Mouse (Mus musculus): Measurements from ENCODE around the gene Skap1.

Gene Skap1

DNA sequence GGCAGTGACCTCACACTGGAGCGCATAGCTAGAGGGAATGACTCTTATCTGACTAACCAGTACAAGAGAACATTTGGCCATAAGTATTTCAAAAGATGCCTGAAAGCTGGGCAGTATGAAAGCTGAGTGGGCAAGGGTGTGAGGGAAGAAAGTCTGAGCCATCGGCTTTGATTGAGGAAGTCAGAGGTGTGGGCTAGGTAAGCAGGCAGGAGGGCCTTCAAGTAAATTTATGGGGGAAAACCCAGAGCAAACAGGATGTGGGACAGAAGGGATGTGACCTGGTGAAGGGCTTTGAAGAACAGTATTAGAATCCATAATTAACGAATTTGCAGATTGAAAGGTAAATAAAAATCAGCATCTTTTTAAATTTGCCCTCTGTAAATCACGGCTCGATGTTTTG, 95.8 kb downstream of the Skap1 start:
- no peak for DNase-seq (ENCODE audit: low spot score)

DNA sequence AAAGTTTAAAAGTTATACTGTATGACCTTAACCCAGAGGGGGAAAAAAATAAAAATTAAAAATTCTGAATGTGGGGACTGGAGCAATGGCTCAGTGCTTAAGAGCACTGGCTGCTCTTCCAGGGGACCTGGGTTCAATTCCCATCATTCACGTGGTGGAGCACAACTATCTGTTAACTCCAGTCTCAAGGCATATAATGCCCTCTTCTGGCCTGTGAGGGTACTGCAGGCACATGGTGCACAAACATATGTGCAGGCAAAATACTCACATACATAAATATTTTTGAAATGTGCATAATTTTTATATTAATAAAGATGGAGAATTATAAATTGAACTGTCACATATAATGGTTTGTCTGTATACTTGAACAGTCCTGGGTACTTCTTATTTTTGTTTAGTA, 99.7 kb downstream of the Skap1 start:
- DNase-seq (ENCODE audit: low spot score) = no peak

DNA sequence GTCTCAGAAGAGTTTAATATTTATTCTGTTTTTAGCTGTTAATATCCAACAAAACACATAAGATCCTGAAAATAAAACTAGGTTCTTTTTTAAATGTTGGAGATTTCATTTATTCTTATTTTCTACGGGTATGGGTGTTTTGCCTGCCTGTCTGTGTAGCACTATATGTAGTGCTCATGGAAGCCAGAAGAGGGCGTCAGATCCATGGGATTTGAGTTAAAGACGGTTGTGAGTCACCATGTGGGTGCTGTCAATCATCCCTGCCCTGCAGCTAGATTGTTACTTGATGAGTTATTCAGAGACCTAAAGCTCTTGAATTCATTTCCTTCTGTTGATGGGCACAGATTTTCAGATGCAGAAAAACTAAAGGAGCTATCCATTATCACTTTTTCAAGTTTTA, 108.1 kb downstream of the Skap1 start:
- DNase-seq (ENCODE audit: low spot score) = no peak

DNA sequence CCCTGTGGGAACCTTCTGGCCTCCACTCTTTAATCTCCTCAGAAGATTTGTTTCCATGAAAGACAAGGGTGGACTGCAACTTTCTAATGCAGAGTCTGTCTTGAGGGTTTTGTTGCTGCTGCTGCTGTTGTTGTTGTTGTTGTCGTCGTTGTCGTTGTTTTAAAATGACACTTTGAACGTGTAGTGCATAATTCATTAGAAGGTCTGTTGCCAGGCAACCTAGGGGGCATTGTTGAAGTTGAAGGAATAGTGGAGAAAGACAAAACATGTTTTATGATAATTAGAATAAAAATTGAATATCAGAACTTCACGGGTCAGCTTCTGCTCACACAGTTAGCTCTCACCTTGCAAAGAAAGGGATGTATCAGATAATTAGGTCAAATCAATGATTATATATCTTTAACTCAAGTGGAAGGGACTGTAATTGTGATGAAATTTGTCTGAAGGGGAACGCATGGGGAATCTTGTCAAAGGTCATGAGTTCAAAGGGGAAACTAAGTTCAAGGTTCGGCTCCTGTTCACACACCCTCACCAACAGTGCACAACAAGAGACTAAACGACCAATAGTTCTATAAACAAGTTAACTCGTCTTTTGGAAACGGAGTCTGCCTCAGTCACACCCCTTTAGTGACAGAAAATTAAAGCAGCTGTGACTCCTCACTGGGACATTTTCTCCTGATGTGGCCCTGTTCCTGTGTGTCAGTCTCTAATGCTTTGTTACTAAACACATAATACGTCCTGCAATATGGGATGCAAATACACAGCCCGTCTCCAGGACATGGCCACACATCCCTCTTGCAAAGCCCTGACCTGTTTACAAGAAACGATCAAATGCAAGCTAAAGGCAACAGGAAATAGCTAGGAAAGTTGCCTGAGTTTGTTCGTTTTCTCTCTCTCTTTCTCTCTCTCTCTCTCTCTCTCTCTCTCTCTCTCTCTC, 112.4 kb downstream of the Skap1 start:
- DNase-seq (ENCODE audit: low spot score) = no peak

DNA sequence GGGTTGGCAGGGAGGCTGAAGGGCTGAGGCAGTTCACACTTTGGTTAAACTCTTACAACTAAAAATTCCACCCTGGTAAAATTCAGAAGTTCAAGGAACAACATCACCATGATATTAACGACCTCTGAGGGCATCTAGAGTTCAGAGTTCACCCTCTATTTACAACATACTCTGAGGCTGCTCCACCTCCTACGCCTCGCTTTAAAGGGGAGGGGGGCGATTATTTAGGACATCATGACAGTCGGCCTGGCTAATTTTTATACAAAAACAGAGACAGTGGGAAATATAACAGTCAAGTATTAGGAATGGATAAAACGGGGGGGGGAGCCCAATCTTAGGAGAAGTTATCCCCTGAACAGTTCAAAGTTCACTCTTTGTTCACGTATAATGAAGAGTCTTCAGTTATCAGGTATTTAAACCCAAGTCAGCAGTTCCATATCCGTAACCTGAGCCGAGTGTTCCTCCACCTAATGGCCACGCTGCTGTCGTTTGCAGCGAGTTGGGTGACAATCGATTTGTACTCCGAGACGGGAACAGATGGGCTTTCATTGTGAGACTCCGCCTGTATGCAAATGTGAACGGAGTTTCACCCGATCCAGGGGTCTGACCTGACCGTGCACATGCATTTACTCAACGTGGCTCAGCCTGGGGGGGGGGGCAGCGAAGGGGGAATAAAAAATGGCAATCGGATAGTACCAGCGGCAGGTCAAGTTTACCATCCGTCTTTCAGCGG, 114.3 kb downstream of the Skap1 start:
- no peak for DNase-seq (ENCODE audit: low spot score)

DNA sequence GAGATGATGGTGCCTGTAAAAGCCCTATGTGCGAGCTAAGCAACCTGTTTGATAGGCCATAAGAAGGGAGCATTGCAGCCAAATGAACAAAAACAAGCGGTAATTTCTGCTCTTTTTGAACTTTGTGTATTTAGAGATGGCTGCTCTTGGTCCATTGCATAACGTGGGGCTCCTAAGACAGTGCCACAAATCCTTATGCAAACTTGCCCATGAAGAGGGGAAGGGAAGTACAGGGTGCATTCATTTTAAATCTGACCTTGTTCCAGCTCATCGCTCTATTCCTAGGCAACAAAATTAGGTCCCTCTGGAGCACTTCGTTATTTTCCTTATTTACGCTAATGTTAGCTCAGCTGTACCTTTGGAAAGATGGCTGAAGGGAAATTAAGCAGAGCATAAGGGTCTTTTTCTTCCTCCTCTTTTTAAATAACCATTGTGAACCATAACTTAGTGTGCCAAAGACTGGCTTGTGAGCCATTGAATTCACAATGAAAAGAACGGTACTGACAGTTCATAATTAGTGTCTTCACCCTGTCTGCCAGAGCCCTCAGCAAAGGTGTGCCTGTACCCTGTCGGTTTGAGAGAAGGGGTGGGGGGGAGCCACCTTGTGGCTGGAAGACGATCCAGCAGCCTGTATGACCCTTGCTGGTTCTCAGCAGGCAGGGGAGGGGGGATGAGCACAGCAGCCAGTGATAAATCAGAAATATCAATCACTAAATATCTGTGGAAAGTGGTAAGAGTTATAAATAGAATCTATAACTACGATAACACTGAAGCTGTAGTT, 117.4 kb downstream of the Skap1 start:
- no peak for DNase-seq (ENCODE audit: low spot score)

DNA sequence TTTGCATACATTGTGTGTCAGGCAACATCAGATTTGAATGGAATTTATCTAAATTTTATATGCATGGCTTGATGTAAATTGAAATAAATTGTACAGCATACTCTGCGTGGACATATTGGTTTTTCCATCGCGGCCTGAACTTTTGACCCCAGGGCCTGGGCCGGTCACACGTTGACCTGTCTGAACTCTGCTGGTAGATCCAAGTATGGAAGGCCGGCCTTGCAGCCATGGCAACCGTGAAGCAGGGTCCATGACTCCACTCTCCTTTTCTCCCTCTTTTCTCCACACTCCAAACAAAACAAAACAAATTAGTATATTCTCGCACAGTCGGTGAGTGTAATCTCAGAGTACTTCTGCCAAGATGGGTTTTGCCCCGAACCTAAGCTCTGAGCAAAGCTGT, 118.2 kb downstream of the Skap1 start:
- DNase-seq (ENCODE audit: low spot score) = no peak

DNA sequence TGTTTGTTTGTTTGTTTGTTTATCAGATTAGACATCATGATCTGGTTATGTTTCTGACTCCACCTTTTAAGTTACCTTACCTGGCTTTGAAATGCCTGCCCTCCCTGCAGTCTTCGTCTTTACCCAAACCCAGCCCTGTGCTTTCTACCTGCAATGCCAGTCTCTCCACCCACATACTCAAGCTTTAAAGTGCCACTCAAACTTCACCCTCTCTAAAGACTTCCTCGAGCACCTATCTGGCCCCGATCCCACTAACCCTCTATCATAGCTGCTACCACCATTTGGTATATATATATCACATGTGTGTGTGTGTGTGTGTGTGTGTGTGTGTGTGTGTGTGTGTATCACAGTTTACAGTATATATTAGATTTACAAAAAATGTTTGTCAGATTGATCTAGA, 125.4 kb downstream of the Skap1 start:
- peak; percentile 48 for DNase-seq (ENCODE audit: low spot score)

DNA sequence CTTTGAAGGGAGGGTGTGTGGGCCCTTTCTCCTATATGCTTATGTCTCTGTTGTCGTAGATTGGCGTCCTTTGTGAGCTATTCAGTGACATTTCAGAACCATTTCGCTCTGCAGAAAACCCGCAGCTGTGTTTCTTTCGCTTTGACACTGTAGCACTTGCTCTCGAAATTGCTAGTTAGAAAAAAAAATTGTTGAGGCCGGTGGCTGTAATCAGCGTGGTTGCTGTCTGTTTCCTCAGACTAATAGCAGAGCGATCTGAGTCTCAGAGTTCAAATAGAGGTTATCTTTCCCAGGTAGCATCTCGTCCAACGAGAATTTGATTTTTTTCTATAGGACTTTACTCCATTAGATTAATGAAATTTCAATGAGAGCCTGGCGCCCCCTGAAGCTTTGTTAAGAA, 131.5 kb downstream of the Skap1 start:
- no peak for DNase-seq (ENCODE audit: low spot score)

DNA sequence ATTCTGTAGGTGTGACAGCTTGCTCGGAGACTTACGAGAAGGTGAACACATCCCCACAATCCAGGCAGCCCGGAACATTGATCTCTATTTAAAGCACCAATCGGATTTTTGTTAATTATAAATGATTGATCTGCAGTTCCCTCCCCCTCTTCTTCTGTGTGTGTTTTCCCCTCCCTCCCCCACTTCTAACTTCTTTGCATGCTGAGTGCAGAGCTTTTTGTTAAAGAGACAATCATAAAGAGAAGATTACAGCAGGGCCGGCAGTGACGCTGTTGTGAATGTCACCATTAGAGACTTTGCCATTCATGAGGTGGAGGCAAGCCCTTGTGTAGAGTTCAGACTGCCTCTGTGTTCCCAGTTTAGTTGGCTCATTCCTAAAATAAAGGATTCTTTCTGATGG, 131.9 kb downstream of the Skap1 start:
- DNase-seq (ENCODE audit: low spot score) = no peak

DNA sequence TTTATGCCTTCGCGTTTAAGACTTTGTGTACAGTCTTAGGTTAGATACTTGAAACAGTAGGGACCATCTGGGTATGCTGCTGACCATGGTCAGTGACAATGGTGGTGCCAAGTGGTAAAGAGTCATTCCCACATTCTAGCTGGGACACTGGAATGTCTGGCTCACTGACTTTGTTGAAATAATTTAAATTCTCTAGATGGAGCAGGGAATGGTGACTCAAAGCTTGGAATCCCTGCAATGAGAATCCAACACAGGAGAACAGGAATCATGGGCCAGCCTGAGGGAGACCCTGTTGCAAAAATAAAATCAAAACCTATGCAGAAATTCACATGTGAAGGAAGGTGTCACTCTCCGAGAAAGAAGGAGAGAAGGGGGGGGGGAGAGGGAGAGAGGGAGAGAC, 138.4 kb downstream of the Skap1 start:
- no peak for DNase-seq (ENCODE audit: low spot score)

DNA sequence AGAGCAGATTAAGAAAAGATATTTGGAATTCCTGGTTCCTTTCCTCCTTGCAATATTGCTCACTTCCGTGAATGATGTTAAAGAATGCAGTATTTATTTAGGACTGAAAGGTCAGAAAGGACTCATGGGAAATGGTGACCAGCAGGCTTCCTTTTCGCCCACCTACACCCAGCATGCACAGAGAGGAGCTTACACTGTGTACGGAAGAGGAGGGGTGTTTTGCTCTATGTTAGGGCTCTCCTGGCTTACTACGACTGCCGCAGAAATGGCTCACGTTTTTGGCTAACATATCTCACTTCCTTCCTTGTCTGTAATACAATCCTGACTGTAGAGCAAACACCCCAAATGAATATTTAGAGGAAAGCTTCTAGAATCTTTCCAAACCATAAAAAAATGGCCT, 139.9 kb downstream of the Skap1 start:
- no peak for DNase-seq (ENCODE audit: low spot score)

DNA sequence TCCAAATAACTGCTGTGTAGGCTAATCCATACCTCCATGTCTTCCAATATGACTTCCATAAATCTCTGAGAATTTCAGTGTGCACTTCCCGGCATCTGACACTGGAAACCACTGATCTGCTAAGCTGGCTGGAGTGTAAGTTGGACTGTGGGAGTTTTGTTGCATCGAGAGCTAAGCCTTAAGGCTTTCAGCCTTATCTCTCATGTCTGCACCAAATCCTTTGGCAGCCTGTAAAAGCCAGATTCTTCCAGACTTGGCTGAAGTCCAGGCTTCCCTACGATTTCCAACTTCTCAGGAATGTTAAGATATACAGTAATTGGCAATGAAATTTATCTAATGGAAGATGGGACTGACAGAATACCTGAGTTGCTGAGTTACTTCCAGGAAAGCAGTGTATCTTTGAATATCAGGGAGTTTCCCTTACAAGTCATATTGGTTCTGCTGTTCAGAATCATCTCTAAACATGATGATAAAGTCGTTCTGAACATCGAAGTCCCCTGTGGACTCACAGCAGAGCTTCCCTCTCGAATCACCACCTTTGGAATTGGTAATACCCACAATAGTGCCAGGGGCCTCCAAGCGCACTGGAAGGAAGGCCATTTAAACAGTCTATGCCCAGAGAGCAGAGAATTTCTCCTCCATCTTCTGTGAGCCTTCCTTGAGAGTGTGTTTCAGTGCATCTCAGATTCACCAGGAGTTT, 140.5 kb downstream of the Skap1 start:
- no peak for DNase-seq (ENCODE audit: low spot score)

DNA sequence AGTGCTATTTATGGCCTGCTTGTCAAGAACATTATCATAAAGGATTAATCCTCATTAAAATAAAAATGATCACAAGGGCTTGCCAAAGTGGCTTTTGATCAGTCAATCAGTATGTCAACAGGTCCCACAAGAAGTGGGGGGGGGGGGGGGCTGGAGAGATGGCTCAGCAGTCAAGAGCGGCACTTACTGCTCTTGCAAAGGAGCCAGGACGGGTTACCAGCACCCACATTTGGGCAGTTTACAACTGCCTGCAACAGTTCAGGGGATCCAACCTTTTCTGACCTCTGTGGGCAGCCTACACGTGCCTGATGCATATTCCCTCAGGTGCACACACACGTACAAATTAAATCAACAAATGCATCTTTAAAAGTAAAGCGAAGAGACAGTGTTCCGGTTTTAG, 141.1 kb downstream of the Skap1 start:
- no peak for DNase-seq (ENCODE audit: low spot score)

DNA sequence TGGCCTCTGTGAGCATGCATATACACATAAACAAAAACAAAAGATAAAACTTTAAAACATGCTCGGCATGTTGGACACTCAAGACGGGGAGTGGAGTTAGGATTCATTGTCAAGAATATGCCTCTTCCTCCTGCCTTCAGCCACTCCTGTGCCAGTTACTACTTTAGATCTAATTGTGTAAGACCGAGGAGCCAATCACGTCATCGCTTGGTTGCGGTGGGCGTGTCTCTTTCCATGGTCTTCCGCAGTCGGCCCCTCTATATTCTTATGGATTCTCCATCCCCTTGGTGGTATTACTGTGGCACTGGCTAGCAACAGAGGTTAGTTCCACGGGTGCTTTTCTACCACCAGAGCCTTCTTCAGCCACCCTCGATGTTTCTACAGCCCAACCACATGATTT, 148.2 kb downstream of the Skap1 start:
- DNase-seq (ENCODE audit: low spot score) = no peak

DNA sequence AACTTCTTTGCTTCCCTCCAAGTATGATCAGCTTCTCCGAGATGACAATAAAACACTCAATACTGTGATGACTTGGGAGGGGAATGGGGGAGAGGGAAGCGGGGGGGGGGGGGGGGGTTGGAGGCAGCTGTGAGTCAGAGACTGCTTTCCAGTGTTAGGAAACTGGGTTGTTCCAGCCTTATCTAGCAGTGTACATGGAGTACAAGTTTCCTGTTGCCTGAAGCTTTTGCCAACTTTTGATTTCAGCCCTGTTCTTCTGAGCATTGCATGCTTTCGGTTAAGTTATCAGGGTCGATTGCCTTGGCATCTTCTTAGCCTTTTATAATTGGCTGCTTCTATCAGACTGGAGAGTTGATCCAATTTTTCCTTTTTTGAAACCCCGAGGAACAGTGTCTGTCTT, 152.4 kb downstream of the Skap1 start:
- DNase-seq (ENCODE audit: low spot score) = peak; percentile 45

DNA sequence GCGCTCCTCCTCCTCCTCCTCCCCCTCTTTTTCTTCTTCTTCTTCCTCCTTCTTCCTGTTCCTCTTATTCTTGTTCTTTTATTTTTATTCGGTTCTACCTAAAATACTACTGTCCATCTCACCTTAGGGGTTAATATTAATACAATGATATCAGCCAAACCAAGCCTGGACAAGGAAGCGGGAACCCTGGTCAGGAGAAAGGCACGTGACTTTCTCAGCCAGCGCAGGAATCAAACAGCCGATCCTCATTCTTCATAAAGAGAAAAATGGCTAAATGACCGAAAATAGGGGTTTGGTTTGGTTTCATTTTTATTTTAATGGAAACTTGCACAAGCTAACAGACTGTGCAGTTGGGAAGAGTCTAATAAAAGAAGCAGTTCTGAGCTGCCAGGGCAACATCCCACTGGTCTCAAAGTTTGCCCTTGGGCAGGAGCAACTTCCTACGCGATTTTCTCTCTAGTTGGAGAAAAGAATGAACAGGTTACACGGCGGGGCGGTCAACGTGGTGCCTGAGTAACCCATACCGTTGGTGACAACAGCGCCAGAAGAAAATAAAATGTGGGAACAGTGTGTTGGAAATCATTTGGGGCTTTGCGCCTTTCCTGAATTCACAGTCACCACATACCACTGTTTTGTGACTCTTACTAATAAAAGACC, 154.5 kb downstream of the Skap1 start:
- no peak for DNase-seq (ENCODE audit: low spot score)

DNA sequence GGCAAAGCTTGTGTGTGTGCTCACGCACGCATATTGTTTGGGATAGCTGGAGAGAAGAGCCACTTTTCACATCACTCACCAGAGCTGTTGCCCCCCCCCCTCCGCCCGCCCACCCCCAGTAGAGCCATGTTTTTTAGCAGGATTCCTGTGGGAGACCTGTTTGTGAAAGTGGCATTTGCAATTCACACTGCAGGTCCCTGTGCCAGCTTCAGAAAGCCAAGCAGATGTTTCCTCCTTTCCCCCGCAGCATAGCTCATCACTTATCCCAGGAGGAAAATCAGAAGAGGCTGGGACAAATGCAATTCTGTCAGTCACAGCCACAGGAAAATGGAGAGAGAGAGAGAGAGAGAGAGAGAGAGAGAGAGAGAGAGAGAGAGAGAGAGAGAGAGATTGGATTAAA, 155.2 kb downstream of the Skap1 start:
- no peak for DNase-seq (ENCODE audit: low spot score)

DNA sequence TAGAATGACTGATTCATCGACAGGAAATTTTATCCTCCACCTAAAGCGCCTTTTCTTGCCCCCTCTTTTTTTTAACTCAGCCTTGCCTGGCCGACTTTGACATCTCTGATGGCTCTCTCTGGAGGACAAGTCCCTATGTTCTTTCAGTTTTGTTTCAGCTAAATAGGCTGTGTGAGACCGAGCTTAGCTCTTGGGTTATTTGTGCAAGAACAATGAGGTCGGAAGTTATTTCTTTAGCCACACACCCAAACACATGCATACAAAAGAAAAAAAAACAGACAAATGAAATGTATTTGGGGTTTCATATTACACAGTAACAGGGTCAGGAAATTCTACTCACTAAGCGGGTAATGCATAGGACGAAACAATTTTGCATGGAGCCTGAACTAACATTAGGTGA, 155.6 kb downstream of the Skap1 start:
- DNase-seq (ENCODE audit: low spot score) = no peak

DNA sequence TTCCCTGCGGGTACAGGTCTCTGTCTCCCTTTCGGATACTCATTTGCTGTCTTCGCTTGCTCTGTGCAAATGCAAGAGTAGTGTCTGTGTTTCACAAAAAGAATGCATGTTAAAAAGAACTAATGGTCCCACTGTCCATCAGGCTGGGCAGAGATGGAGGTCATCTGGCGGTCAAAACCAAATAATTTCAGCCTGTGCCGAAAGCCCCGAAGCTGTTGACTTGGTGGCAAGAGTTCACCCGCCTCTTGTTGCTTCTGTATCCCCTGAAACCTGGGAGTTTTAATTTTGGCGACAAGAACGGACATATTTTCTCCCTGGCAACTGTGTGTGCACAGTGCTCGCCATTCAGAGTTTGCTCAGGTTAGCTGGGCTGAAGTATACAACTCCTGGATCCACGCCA, 156.3 kb downstream of the Skap1 start:
- no peak for DNase-seq (ENCODE audit: low spot score)

DNA sequence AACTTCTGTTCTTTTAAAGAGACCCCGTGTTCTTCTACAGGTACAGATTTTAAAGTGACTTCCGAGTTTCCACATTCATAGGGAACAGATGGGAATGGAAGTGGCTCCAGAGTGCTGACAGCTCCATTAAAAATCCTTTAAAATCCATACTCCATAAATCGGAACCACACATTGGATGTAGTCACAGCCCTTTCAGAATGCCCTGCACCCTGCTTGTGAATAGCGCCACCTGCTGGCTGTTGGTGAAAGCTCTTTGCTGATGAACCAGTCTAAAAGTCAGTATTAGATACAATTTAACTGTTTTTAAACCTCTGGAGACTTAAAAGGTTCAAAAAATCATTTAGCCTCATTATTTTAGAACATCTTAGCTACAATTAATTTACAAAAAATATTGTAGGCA, 156.8 kb downstream of the Skap1 start:
- peak; percentile 66 for DNase-seq (ENCODE audit: low spot score)

DNA sequence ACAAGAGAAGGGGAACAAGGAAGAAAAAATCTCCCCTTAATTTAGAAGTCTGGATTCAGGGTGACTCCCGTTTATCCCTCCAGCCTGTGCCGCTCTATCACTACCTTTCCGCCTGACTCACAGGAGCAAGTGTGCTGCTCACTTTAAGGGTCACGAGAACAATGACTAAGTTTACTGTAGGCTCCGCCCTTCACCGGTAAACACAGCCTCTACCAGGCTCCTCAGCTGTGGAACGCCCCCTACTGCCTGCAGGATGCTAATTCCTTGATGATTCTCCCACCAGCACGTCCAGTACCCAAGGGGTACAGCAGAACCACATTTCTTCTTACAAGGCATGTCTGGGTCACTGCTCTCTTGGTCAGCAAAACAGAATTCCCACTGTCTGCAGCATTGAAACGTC, 158.4 kb downstream of the Skap1 start:
- DNase-seq (ENCODE audit: low spot score) = peak; percentile 62
